Mouse (Mus musculus) heart, embryonic 14.5 days (tissue): Measurements from ENCODE around the gene Dapk2. TPM values are rescaled to one million over a fixed set of nuclear protein-coding genes. Genes with fewer than 3 reads are reported as not detected.

ENCODE experiments used
- ATAC-seq: fragments of 200-750 bp; cut with Nextera tagmentation; 2 replicates; pipeline ENCODE4 v1.8.0; 2017; ENCODE audit warnings: low read depth, moderate TSS enrichment; ENCODE audit not compliant: insufficient number of reproducible peaks, insufficient read depth, low FRiP score
- H3K27ac ChIP-seq, 2 experiments: fragments of 200-500 bp in 1 of 2; fragments of 300-500 bp in 1 of 2; sonication (generic) in 1 of 2; replicated peaks in 1 of 2; 2 replicates each; pipeline ENCODE4 v1.5.1; 2012 to 2014; ENCODE audit warnings: low read depth in 2 of 2, low read length in 2 of 2, control low read depth in 1 of 2, mild to moderate bottlenecking in 1 of 2, mixed read lengths in 1 of 2; ENCODE audit not compliant: control insufficient read depth in 1 of 2, insufficient read depth in 1 of 2
- H3K27me3 ChIP-seq: fragments of 300-500 bp; sonication (generic); 2 replicates; pipeline ENCODE4 v1.6.1; 2014; ENCODE audit warnings: mild to moderate bottlenecking, low read length, control low read depth; ENCODE audit not compliant: control insufficient read depth, insufficient read depth
- H3K36me3 ChIP-seq: fragments of 300-500 bp; sonication (generic); 2 replicates; pipeline ENCODE4 v1.6.1; 2014; ENCODE audit warnings: mild to moderate bottlenecking, control low read depth, low read length, mixed read lengths; ENCODE audit not compliant: control insufficient read depth, insufficient read depth
- H3K4me1 ChIP-seq, 2 experiments: fragments of 200-500 bp in 1 of 2; fragments of 300-500 bp in 1 of 2; sonication (generic) in 1 of 2; 2 replicates each; pipeline ENCODE4 v1.6.1; 2012 to 2014; ENCODE audit warnings: low read length in 2 of 2, control low read depth in 1 of 2, mixed read lengths in 1 of 2; ENCODE audit not compliant: control insufficient read depth in 2 of 2, insufficient read depth in 2 of 2
- H3K4me2 ChIP-seq: fragments of 300-500 bp; sonication (generic); 2 replicates; pipeline ENCODE4 v1.6.1; 2014; ENCODE audit warnings: mild to moderate bottlenecking, low read length
- H3K4me3 ChIP-seq, 2 experiments: fragments of 200-500 bp in 1 of 2; fragments of 300-500 bp in 1 of 2; sonication (generic) in 1 of 2; 2 replicates each; pipeline ENCODE4 v1.5.1; 2012 to 2014; ENCODE audit warnings: low read length in 2 of 2, mild to moderate bottlenecking in 2 of 2, control low read depth in 1 of 2, low read depth in 1 of 2, moderate library complexity in 1 of 2; ENCODE audit not compliant: control insufficient read depth in 1 of 2, insufficient read depth in 1 of 2
- H3K9ac ChIP-seq: fragments of 300-500 bp; sonication (generic); 2 replicates; pipeline ENCODE4 v1.6.1; 2014; ENCODE audit warnings: mild to moderate bottlenecking, low read length
- H3K9me3 ChIP-seq: fragments of 300-500 bp; sonication (generic); 2 replicates; pipeline ENCODE4 v1.6.1; 2016; ENCODE audit warnings: low read length, control low read depth; ENCODE audit not compliant: control insufficient read depth
- whole genome bisulfite sequencing: fragments of 180-500 bp; shearing (Covaris S2); extraction: QIAGEN DNeasy Blood & Tissue Kit; methylation state at CpG from one replicate; pipeline ENCODE4 v1.1.7; 2014; 5-methylcytosine and 5-hydroxymethylcytosine counted together
- polyA plus RNA-seq: library from polyadenylated mRNA; unstranded; fragments of >200 nt; fragmentation: Nextera tagmentation; extraction: Ambion mirVana; gene quantifications from 2 replicates; pipeline ENCODE4 v1.2.1, GENCODE M21; 2014

Gene Dapk2
- polyA plus RNA-seq, 1 experiment from 2014 or later: 4.8 TPM

DNA sequence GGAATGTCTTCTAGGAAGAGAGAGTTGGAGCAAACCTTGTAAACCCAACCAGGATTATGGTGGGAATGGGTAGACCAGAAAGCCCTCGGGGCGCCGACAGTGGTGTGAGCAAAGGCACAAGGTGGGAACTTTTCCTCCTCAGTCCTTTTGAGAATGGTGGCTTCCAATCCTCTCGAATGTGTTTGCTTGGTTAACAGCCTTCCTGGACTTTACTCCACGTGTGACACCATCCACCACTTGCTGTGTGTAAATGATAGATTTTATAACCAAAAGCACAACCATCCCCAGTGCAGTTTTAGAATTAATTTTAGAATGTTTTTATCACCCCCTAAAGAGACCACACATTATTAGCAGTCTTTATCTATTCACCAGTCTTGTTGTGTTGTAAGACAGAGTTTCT is 86.1 kb downstream of the Dapk2 start:
- Histone ChIP-seq H3K9me3 (no peaks in the 10 kb centered on the region), H3K36me3 (no peaks in the 10 kb centered on the region), H3K9ac (no peak overlapping the region), H3K27ac (no peak overlapping the region), H3K27me3 (no peaks in the 10 kb centered on the region), H3K4me2 (no peak overlapping the region), H3K4me3 (no peak overlapping the region), H3K4me1 (peaks cover 26 to 44% of the 10 kb centered on the region in 2 experiments)
- no peak for ATAC-seq
- WGBS: 92% methylated on average over 5 of the region's 5 CpGs

DNA sequence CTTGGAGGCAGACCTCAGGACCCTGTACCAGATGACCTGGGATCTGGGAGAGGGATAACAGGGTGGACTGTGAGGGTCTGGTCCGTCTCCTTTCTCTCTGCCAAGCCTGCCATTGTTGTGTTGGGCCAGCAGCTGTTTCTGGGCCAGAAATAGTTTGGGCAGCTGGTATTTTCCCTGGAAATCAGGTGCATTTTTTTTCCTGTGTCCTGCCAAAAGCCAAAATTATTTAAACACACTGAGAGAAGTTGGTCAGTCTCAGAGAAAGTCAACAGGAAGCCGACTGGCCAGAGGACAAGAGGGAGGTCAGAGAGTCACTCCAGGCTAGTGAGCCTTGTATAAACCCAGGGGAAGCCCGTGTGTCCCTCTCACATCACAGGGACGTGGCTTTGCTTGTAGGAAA is 87.7 kb downstream of the Dapk2 start:
- no peak for ATAC-seq
- H3K4me3 ChIP-seq: no peak overlapping the region
- WGBS: 57% methylated on average over 4 of the region's 4 CpGs

DNA sequence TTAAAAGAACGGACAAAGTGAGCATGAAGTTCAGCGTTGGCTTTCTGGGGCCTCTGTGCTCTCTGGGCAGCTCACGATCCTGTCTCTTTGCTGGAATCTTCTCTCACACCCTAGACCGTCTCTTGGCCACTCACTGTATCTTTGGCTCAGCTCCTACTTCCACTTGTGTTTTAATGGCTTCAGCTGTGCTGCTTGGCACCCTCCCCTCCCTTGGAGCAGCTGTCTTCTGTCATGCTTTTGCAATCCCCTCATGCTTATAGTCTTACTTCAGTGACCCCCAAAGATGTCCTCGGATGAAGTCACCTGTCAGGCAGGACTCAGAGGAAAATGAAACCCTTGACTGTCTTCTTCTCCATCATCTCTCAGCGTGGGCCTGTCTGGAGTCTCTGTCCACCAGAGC is 91.3 kb downstream of the Dapk2 start:
- no peak for ATAC-seq
- Histone ChIP-seq H3K27me3 (no peaks in the 10 kb centered on the region), H3K9me3 (no peaks in the 10 kb centered on the region), H3K27ac (no peak overlapping the region), H3K4me3 (no peak overlapping the region), H3K4me1 (peaks cover 3% of the 10 kb centered on the region in 2 experiments; a peak in 1 of 4 replicates), H3K4me2 (no peak overlapping the region), H3K9ac (no peak overlapping the region), H3K36me3 (no peaks in the 10 kb centered on the region)
- whole genome bisulfite sequencing: 56% methylated on average over 6 of the region's 6 CpGs

More for the DNA sequence above, 87.7 kb downstream of the Dapk2 start:
- no peak overlapping the region for H3K9ac ChIP-seq
- H3K4me1 ChIP-seq: peaks cover 20 to 30% of the 10 kb centered on the region in 2 experiments
- no peaks in the 10 kb centered on the region for H3K36me3 ChIP-seq
- H3K9me3 ChIP-seq: no peaks in the 10 kb centered on the region
- no peaks in the 10 kb centered on the region for H3K27me3 ChIP-seq
- no peak overlapping the region for H3K4me2 ChIP-seq
- no peak overlapping the region for H3K27ac ChIP-seq

DNA sequence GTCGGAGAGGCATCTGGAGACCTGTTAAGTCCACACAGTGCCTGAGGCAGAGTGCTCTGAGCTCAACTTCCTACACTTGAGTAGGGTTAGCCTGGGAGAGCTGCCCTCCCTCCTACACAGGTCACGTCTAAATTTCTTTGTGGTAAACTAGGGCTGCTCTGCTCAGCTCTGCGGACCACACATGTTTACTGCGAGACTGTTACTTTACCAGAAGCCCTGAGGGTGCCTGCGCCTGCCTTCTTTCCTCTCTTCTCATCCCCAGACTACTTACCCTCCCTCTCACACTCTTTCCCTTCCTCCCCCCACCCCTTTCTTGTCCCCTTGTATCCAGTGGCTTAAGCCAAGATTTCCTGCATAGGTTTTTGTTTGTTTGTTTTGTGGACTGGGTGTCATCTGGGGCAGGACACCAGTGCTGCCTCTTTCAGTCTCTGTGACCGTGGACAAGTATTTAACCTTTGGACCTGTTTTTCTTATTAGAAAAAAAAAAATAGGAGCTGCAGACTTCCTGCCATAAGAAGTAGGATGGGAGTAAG is 93.2 kb downstream of the Dapk2 start:
- ATAC-seq: no peak
- 55% methylated on average over 6 of the region's 6 CpGs for WGBS
- no peak overlapping the region for H3K9ac ChIP-seq
- H3K27ac ChIP-seq: no peak overlapping the region
- H3K4me3 ChIP-seq: no peak overlapping the region
- no peaks in the 10 kb centered on the region for H3K27me3 ChIP-seq
- H3K9me3 ChIP-seq: no peaks in the 10 kb centered on the region
- H3K36me3 ChIP-seq: no peaks in the 10 kb centered on the region
- peaks cover 0 to 2% of the 10 kb centered on the region in 2 experiments; a peak in 1 of 4 replicates for H3K4me1 ChIP-seq
- no peak overlapping the region for H3K4me2 ChIP-seq

DNA sequence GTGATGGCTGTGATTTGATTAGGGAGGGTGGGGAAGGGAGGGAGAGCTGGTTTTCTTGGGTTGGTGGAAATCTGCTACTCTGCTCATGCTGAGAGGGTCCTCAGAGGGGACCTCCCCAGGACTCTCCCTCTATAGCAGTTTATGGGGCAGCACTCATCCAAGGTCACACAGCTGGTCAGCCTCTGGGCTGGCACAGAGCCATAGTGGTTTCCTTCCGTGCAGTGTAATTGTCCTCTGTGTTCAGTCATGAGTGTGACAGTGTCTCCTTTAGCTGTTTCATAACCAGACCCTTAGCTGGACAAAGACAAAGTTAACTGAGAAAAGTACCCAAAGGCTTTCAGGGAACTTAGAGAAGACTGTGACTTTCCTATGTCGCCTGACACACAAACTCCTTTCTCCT is 103.7 kb downstream of the Dapk2 start:
- H3K9me3 ChIP-seq: no peaks in the 10 kb centered on the region
- no peak overlapping the region for H3K27ac ChIP-seq
- ATAC-seq: no peak
- no peaks in the 10 kb centered on the region for H3K27me3 ChIP-seq
- H3K36me3 ChIP-seq: no peaks in the 10 kb centered on the region
- H3K9ac ChIP-seq: no peak overlapping the region
- WGBS: 62% methylated on average over 2 of the region's 2 CpGs
- H3K4me1 ChIP-seq: no peaks in the 10 kb centered on the region
- H3K4me2 ChIP-seq: no peak overlapping the region
- no peak overlapping the region for H3K4me3 ChIP-seq

DNA sequence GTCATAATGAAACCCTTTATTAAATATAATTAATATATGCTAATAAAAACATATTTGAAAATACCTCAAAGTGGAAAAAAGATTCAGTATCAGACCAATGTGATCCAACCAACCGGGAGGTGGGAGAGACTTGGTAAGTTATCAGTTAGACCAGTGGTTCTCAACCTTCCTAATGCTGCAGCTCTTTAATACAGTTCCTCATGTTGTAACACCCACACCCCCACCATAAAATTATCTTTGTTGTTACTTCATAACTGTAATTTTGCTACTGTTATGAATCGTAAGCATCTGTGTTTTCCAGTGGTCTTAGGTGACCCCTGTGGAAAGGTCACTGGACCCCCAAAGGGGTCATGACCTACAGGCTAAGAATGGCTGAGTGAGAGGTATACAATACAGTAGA is 105.7 kb downstream of the Dapk2 start:
- H3K4me3 ChIP-seq: no peak overlapping the region
- 81% methylated on average over 2 of the region's 2 CpGs for WGBS
- ATAC-seq: no peak
- no peaks in the 10 kb centered on the region for H3K27me3 ChIP-seq
- H3K27ac ChIP-seq: no peak overlapping the region
- H3K9me3 ChIP-seq: no peaks in the 10 kb centered on the region
- H3K4me1 ChIP-seq: no peaks in the 10 kb centered on the region
- H3K36me3 ChIP-seq: no peaks in the 10 kb centered on the region
- no peak overlapping the region for H3K4me2 ChIP-seq
- H3K9ac ChIP-seq: no peak overlapping the region

DNA sequence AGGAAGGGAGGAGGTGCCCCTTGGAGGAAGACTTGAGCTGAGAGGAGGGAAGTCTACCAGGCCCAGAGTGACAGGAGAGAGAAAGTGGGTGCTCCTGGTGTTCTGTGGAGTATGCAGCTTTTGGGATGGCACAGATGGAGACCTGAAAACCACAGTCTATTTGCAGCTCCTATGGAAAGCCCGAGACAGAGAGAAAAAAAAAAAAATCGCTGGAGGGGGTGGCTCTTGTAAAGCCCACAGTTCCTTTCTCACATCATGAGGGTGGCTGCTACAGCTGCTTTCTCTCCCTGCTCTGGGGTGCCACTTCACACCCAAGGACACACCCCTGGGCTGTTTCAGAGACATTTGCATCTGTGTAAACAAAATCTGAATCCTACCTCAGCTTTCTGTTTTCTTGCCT is 107.6 kb downstream of the Dapk2 start:
- H3K9me3 ChIP-seq: no peaks in the 10 kb centered on the region
- no peak overlapping the region for H3K9ac ChIP-seq
- no peak overlapping the region for H3K4me2 ChIP-seq
- H3K4me3 ChIP-seq: no peak overlapping the region
- no peaks in the 10 kb centered on the region for H3K4me1 ChIP-seq
- no peak for ATAC-seq
- no peak overlapping the region for H3K27ac ChIP-seq
- no peaks in the 10 kb centered on the region for H3K27me3 ChIP-seq
- WGBS: 28% methylated on average over 2 of the region's 2 CpGs
- H3K36me3 ChIP-seq: no peaks in the 10 kb centered on the region
